Mouse (Mus musculus) liver, embryonic 11.5 days (tissue): ENCODE measurements around the gene Dzip1. TPM values are rescaled to one million over a fixed set of nuclear protein-coding genes. Genes with fewer than 3 reads are reported as not detected.

ENCODE experiments used
- ATAC-seq: fragments of 200-750 bp; cut with Nextera tagmentation; replicated peaks from 2 replicates; pipeline ENCODE4 v1.8.0; 2017; ENCODE audit warnings: moderate number of reproducible peaks, mild to moderate bottlenecking, moderate TSS enrichment, moderate library complexity; ENCODE audit not compliant: low FRiP score
- DNase-seq: peaks from one replicate; pipeline ENCODE4 v3.0.0-alpha.2; 2017; ENCODE audit warnings: low spot score
- H3K27ac ChIP-seq: fragments of 300-500 bp; sonication (generic); 2 replicates; pipeline ENCODE4 v1.5.1; 2014; ENCODE audit warnings: mild to moderate bottlenecking, low read depth, low read length, control low read depth
- H3K27me3 ChIP-seq: fragments of 300-500 bp; sonication (generic); replicated peaks from 2 replicates; pipeline ENCODE4 v1.6.1; 2014; ENCODE audit warnings: low read length, mixed read lengths; ENCODE audit not compliant: control insufficient read depth, insufficient read depth
- H3K36me3 ChIP-seq: fragments of 300-500 bp; sonication (generic); 2 replicates; pipeline ENCODE4 v1.6.1; 2014; ENCODE audit warnings: mild to moderate bottlenecking, low read length, moderate library complexity, mixed read lengths; ENCODE audit not compliant: control insufficient read depth, insufficient read depth
- H3K4me1 ChIP-seq: fragments of 300-500 bp; sonication (generic); replicated peaks from 2 replicates; pipeline ENCODE4 v1.6.1; 2014; ENCODE audit warnings: low read length, mixed read lengths; ENCODE audit not compliant: control insufficient read depth, insufficient read depth
- H3K4me2 ChIP-seq: fragments of 300-500 bp; sonication (generic); 2 replicates; pipeline ENCODE4 v1.6.1; 2014; ENCODE audit warnings: mild to moderate bottlenecking, control low read depth, moderate library complexity
- H3K4me3 ChIP-seq: fragments of 300-500 bp; sonication (generic); 2 replicates; pipeline ENCODE4 v1.5.1; 2014; ENCODE audit warnings: low read depth, low read length, control low read depth
- H3K9ac ChIP-seq: fragments of 300-500 bp; sonication (generic); 2 replicates; pipeline ENCODE4 v1.6.1; 2014; ENCODE audit warnings: low read depth, low read length, control low read depth
- H3K9me3 ChIP-seq: fragments of 300-500 bp; sonication (generic); 2 replicates; pipeline ENCODE4 v1.6.1; 2016; ENCODE audit warnings: low read length, inconsistent platforms, mixed read lengths; ENCODE audit not compliant: control insufficient read depth
- WGBS: fragments of 180-500 bp; shearing (Covaris S2); extraction: QIAGEN DNeasy Blood & Tissue Kit; methylation state at CpG from one replicate; pipeline ENCODE4 v1.1.7; 2014; 5-methylcytosine and 5-hydroxymethylcytosine counted together
- polyA plus RNA-seq: library from polyadenylated mRNA; unstranded; fragments of >200 nt; fragmentation: Nextera tagmentation; extraction: Ambion mirVana; gene quantifications from 2 replicates; pipeline ENCODE4 v1.2.1, GENCODE M21; 2014

Gene Dzip1
- polyA plus RNA-seq, 1 experiment from 2014 or later: 7.2 TPM

GRCm38 (mm10) chr14:118827283-118827904, 97.9 kb downstream of the Dzip1 start:
- ATAC-seq (no peak), DNase-seq (no peak)
- no peaks in the 10 kb centered on the region for H3K9me3 ChIP-seq
- no peak overlapping the region for H3K4me2 ChIP-seq
- H3K36me3 ChIP-seq: no peaks in the 10 kb centered on the region
- H3K27me3 ChIP-seq: no peaks in the 10 kb centered on the region
- no peak overlapping the region for H3K27ac ChIP-seq
- WGBS: 51% methylated on average over 7 of the region's 7 CpGs
- H3K4me3 ChIP-seq: no peak overlapping the region
- H3K9ac ChIP-seq: no peak overlapping the region
- H3K4me1 ChIP-seq: no peaks in the 10 kb centered on the region

GRCm38 (mm10) chr14:118826346-118826745, 98.9 kb downstream of the Dzip1 start:
- Histone ChIP-seq H3K4me2 (no peak overlapping the region), H3K27me3 (no peaks in the 10 kb centered on the region), H3K4me1 (no peaks in the 10 kb centered on the region), H3K36me3 (no peaks in the 10 kb centered on the region), H3K9me3 (no peaks in the 10 kb centered on the region), H3K4me3 (no peak overlapping the region), H3K9ac (no peak overlapping the region), H3K27ac (no peak overlapping the region)
- 76% methylated on average over 8 of the region's 8 CpGs for WGBS
- ATAC-seq: no peak
- DNase-seq: no peak

Other genes with a start within 250 kb of the Dzip1 start
- 4.5 and 5.8 TPM in 2 replicates for gene Abcc4, start 219.2 kb downstream of the Dzip1 start, polyA plus RNA-seq
- 0.30 and 0.47 TPM in 2 replicates for gene Cldn10, start 137.6 kb downstream of the Dzip1 start, polyA plus RNA-seq
- 53.7 and 54.7 TPM in 2 replicates for gene Dnajc3, start 12.5 kb upstream of the Dzip1 start, polyA plus RNA-seq
- 7.0 and 7.3 TPM in 2 replicates for gene Uggt2, start 174.0 kb upstream of the Dzip1 start, polyA plus RNA-seq
- 0.14 TPM in 1 of 2 replicates, not detected in the other for gene Hs6st3, start 212.9 kb upstream of the Dzip1 start, polyA plus RNA-seq